Mouse (Mus musculus) intestine, postnatal 0 days (tissue): ENCODE data around the gene Ass1. TPM values are rescaled to one million over a fixed set of nuclear protein-coding genes. Genes with fewer than 3 reads are reported as not detected.
A peak's percentile ranks its signal among the peaks of the same experiment; 100 is the strongest.

Experiments
- ATAC-seq: fragments of 200-750 bp; cut with Nextera tagmentation; 2 replicates; pipeline ENCODE4 v1.8.0; 2017; ENCODE audit warnings: mild to moderate bottlenecking, moderate TSS enrichment, moderate library complexity
- H3K27ac ChIP-seq: fragments of 300-500 bp; sonication (generic); 2 replicates; pipeline ENCODE4 v1.5.1; 2014; ENCODE audit warnings: mild to moderate bottlenecking, low read depth, low read length, moderate library complexity
- H3K27me3 ChIP-seq: fragments of 300-500 bp; sonication (generic); replicated peaks from 2 replicates; pipeline ENCODE4 v1.6.1; 2014; ENCODE audit warnings: low read length, mixed read lengths; ENCODE audit not compliant: control insufficient read depth, insufficient read depth
- H3K36me3 ChIP-seq: fragments of 300-500 bp; sonication (generic); 2 replicates; pipeline ENCODE4 v1.6.1; 2014; ENCODE audit warnings: mild to moderate bottlenecking, moderate library complexity; ENCODE audit not compliant: control insufficient read depth, insufficient read depth
- H3K4me1 ChIP-seq: fragments of 300-500 bp; sonication (generic); replicated peaks from 2 replicates; pipeline ENCODE4 v1.6.1; 2014; ENCODE audit warnings: antibody characterized with exemption, low read length, mixed read lengths; ENCODE audit not compliant: control insufficient read depth, insufficient read depth
- H3K4me2 ChIP-seq: fragments of 300-500 bp; sonication (generic); replicated peaks from 2 replicates; pipeline ENCODE4 v1.6.1; 2014; ENCODE audit warnings: low read depth, mild to moderate bottlenecking, moderate library complexity
- H3K4me3 ChIP-seq: fragments of 300-500 bp; sonication (generic); 2 replicates; pipeline ENCODE4 v1.5.1; 2014; ENCODE audit warnings: low read depth, low read length
- H3K9ac ChIP-seq: fragments of 300-500 bp; sonication (generic); 2 replicates; pipeline ENCODE4 v1.6.1; 2014; ENCODE audit warnings: mild to moderate bottlenecking, low read depth, low read length
- H3K9me3 ChIP-seq: fragments of 300-500 bp; sonication (generic); 2 replicates; pipeline ENCODE4 v1.6.1; 2016; ENCODE audit warnings: mixed run types; ENCODE audit not compliant: control insufficient read depth
- CTCF ChIP-seq: sonication (generic); IDR thresholded peaks from 2 replicates; pipeline ENCODE4 v1.5.1; 2016; ENCODE audit warnings: low read depth, mild to moderate bottlenecking, control low read depth, antibody characterized with exemption, moderate library complexity
- WGBS: fragments of 180-500 bp; shearing (Covaris S2); extraction: QIAGEN DNeasy Blood & Tissue Kit; methylation state at CpG from one replicate; pipeline ENCODE4 v1.1.7; 2014; 5-methylcytosine and 5-hydroxymethylcytosine counted together
- polyA plus RNA-seq: library from polyadenylated mRNA; unstranded; fragments of >200 nt; fragmentation: Nextera tagmentation; extraction: Ambion mirVana; gene quantifications from 2 replicates; pipeline ENCODE4 v1.2.1, GENCODE M21; 2015

Gene Ass1
- polyA plus RNA-seq, 1 experiment from 2014 or later = 492 TPM

DNA sequence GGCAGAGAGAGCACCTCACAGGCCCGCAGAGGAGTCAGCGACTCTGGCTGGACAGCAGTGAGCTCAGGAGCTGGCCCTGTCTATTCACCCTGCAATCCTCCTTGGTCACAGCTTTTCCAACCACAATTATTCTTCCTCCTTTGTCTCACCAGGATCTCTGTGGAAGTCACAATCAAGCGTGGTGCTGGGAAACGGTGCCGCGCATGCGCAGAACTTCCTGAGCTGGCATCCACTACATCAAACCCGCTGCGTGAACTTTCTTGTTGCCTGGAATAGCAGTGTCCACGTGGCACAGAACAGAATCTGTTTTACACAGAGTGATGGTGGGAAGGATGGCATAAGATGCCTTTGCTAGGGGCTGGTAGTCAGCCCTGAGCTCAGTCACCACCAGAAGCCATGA, 82.0 kb downstream of the Ass1 start:
- no peak overlapping the region for H3K4me3 ChIP-seq
- H3K9ac ChIP-seq = no peak overlapping the region
- no peak overlapping the region for H3K4me2 ChIP-seq
- no peak for ATAC-seq
- H3K4me1 ChIP-seq = no peaks in the 10 kb centered on the region
- TF ChIP-seq CTCF = no peak
- 85% methylated on average over 10 of the region's 10 CpGs for WGBS
- H3K9me3 ChIP-seq = no peaks in the 10 kb centered on the region
- H3K27ac ChIP-seq = no peak overlapping the region
- H3K36me3 ChIP-seq = no peaks in the 10 kb centered on the region
- H3K27me3 ChIP-seq = no peaks in the 10 kb centered on the region

DNA sequence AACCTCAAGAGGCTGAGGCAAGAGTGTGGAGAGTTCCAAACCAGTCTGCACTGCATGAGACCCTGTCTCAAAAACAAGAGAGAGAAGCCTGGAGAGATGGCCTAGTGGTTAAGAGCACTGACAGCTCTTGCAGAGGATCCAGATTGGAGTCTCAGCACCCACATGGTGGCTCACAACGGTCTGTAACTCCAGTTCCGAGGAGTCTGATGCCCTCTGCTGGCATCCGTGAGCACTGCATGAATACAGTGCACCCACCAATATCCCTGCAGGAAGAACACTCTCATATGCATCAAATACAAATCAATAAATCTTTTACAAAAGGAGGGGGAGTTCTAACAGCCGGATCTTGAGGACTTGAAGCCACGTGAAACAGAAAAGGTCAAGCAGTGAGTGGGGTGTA, 84.6 kb downstream of the Ass1 start:
- no peak for ATAC-seq
- WGBS = 83% methylated on average over 5 of the region's 5 CpGs
- Histone ChIP-seq H3K4me2 (no peak overlapping the region), H3K4me1 (no peaks in the 10 kb centered on the region), H3K36me3 (no peaks in the 10 kb centered on the region), H3K9ac (no peak overlapping the region), H3K4me3 (no peak overlapping the region), H3K9me3 (no peaks in the 10 kb centered on the region), H3K27me3 (no peaks in the 10 kb centered on the region), H3K27ac (no peak overlapping the region)
- TF ChIP-seq CTCF = peak; percentile 43

Other genes starting within 250 kb of the Ass1 start
- gene Ncs1, start 224.4 kb upstream of the Ass1 start, polyA plus RNA-seq = 8.4 and 8.5 TPM in 2 replicates
- gene Hmcn2, start 155.8 kb upstream of the Ass1 start, polyA plus RNA-seq = 5.5 and 8.1 TPM in 2 replicates
- gene Fubp3, start 102.4 kb downstream of the Ass1 start, polyA plus RNA-seq = 40.8 and 46.7 TPM in 2 replicates
- not detected in 2 replicates for gene Prdm12, start 169.8 kb downstream of the Ass1 start, polyA plus RNA-seq
- 18.2 and 18.8 TPM in 2 replicates for gene Exosc2, start 200.5 kb downstream of the Ass1 start, polyA plus RNA-seq
- gene Abl1, start 218.2 kb downstream of the Ass1 start, polyA plus RNA-seq = 13.4 and 14.5 TPM in 2 replicates